Mouse (Mus musculus): ENCODE results near the gene Gbe1.

DNA sequence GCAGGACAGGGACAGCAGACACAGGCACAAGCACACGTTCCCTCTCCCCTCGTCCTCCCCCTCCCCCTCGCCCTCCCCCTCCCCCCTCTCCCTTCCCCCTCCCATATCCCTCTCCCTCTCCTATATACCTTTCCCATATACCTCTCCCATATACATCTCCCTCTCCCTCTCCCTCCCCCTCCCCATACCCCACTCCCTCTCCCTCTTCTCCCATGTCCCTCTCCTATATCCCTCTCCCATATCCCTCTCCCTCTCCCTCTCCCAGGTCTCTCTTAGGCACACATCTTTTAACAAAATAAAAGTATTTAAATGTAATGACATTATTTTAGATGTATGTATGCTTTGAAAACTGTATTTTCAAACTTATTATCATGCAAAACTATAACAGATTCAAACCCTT, 161.8 kb downstream of the Gbe1 start:
- TF ChIP-seq POLR2A (IDR thresholded peaks at IDR 0.05; ENCODE audit: low read depth, low read length), result no peak
- TF ChIP-seq CTCF (IDR thresholded peaks at IDR 0.05; ENCODE audit: borderline replicate concordance, insufficient read depth, low read length), result no peak
